Mouse (Mus musculus) splenic B cell, adult 2 months (primary cell): Measurements from ENCODE around the gene Slc48a1.

Source experiments
- DNase-seq: peaks from one replicate; pipeline ENCODE4 v3.0.0-alpha.2; 2011; ENCODE audit warnings: low read depth, low spot score
- H3K27me3 ChIP-seq: 2 replicates; pipeline ENCODE4 v1.6.1; 2012; ENCODE audit warnings: mild to moderate bottlenecking, low read length, moderate library complexity, mixed read lengths; ENCODE audit not compliant: control insufficient read depth, poor library complexity, insufficient read depth, severe bottlenecking
- H3K36me3 ChIP-seq: 2 replicates; pipeline ENCODE4 v1.6.1; 2012; ENCODE audit warnings: mild to moderate bottlenecking, low read length, moderate library complexity, mixed read lengths; ENCODE audit not compliant: control insufficient read depth, poor library complexity, insufficient read depth, severe bottlenecking

Slc48a1 gene

DNA sequence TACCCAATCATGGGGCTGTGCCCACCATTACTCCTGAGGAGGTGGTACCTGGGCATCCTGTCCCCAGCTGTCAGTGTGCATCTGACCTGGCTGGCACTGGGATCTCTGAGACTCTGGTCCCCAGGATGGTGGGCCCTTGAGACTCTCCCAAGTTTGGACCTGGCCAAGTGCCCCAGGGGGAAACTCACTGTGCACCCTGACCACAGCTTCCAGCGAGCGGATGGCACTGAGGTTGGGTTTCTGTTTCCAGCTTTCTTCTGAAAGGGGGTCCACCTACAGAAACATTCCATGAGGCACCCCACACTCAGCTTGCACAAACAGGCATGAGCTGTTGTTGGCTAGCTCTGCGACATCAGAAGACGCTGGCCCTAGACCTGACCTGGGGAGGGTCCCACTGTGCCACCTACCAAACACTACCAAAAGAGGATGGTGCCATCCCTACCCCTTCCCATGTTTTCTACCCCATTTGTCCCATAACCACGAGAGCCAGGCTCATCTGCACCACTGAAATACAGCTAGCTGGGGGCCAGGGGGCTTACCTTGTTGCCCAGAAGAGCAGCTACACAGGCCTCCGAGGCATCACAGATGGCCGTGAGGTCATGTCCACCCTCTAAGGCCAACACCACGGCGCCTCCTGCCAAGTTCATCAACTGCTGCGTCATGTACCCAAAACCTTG is 17.4 kb downstream of the Slc48a1 start:
- no peak for DNase-seq
- H3K36me3 ChIP-seq, result peaks cover 19% of the 10 kb centered on the region
- H3K27me3 ChIP-seq, result no peaks in the 10 kb centered on the region

DNA sequence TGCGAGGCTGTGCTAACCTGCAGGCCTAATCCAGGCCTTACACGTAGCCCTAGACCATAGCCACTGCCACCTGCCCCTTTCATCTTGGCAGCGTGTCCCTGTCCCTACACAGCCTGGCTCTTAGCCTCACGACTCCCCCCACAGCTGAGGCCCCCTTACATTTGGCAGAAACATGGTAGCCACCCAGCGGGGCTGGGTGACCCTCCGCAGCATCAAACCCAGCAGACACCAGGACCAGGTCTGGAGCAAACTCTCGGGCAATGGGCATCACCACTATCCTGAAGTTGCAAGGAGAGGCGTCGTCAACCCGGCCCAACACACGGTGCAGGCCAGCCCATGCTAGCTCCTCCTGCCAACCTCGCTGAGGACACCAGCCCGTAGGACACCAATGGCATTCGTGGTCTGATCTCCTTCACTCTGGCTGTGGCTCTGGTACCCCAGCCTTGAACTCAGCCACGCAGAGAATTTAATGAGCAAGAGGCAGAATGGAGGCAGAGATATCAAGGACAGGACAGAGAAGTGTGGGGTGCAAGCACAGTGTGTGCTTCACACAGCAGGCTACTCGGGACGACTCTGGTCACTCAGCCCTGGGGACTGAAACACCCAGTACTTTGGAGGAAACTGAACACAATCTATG is 18.5 kb downstream of the Slc48a1 start:
- H3K27me3 ChIP-seq, result no peaks in the 10 kb centered on the region
- H3K36me3 ChIP-seq, result peaks cover 24% of the 10 kb centered on the region
- DNase-seq, result no peak

GRCm38 (mm10) chr15:97798134-97798533 is 19.8 kb downstream of the Slc48a1 start:
- H3K27me3 ChIP-seq, result no peaks in the 10 kb centered on the region
- DNase-seq, result no peak
- peaks cover 29% of the 10 kb centered on the region for H3K36me3 ChIP-seq

DNA sequence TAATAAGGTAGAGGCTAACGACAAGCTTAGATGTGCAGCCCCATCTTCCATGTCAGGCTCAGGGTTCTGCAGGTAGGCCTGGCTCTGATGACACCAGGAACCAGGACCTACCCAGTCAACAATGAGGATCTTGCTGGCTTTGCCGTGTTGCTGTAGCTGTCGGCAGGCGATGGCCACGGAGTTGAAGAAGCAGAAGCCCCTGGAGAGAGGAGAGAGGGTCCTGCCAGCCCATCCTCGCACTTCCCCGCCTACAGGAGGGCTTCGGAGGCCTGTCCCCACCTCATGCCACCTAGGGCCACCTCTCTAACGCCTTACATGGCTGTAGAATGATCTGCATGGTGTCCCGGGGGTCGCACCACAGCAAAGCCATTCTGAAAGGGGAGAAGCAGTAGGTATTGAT is 21.1 kb downstream of the Slc48a1 start:
- no peak for DNase-seq
- Histone ChIP-seq H3K36me3 (peaks cover 25% of the 10 kb centered on the region), H3K27me3 (no peaks in the 10 kb centered on the region)

DNA sequence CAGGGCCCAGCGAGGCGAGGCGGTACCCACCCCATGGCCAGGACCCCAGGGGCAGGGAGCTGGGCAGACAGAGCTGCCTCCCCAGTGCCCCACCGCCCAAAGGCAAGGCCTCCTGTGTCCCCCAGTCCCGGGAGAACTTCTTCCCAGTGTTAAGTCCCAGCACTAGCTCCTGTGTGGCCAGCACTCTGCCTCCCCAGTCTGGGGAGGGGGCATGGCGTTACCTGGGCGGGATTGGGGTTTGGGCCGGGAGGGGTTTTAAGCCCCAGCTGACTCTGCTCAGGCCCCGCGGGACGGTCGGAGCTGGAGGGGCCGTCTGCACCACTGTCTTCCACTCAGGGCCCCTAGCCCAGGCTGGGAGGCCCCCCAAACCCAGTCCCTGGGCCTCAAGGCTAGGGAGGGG is 22.5 kb downstream of the Slc48a1 start:
- Histone ChIP-seq H3K36me3 (peaks cover 20% of the 10 kb centered on the region; the same call in 1 of the 2 replicates), H3K27me3 (no peaks in the 10 kb centered on the region)
- DNase-seq, result no peak

DNA sequence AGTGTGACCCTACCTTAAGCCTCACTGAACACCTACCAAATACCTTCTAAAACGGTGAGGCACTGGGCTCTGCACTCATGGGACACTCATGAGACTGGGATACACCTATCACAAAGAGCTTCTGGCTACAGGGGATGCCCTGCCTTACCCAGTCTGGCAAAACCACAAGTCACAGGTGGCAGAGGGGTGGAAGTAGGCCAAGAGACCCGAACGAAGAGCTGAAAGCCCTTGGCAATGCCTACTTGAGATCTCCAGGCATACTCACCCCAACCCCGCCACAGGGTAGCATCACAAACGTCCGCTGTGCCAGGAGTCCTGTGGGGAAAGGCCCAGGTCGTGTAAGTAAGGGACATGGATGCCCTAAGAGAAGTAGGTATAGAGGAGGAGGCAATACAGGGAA is 23.5 kb downstream of the Slc48a1 start:
- DNase-seq, result no peak
- Histone ChIP-seq H3K27me3 (no peaks in the 10 kb centered on the region), H3K36me3 (peaks cover 22% of the 10 kb centered on the region; the same call in 1 of the 2 replicates)

DNA sequence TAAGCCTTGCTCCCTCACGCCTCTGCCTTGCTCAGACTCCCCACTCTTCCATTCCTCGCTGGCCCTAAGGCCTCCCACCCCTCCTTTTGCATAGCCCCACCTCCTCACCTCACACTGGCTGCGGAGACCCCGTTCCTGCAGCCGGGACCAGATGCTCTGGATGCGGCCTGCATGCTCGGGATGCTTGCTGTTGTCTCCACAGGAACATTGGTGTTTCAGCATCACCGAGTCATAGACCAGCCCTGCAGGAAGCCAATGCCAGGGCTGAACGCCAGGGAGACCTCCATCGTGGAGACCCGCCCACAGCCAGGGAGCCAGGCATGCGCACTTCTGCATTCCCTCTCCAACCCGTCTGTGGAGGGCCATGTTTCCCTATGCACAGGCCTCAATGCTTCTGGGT is 24.3 kb downstream of the Slc48a1 start:
- DNase-seq, result no peak
- Histone ChIP-seq H3K27me3 (no peaks in the 10 kb centered on the region), H3K36me3 (peaks cover 21% of the 10 kb centered on the region; the same call in 1 of the 2 replicates)

- Histone ChIP-seq H3K36me3 (peaks cover 5% of the 10 kb centered on the region; the same call in 1 of the 2 replicates), H3K27me3 (no peaks in the 10 kb centered on the region)
- DNase-seq, result no peak
Observed at GRCm38 (mm10) chr15:97807867-97808266, 29.5 kb downstream of the Slc48a1 start.

GRCm38 (mm10) chr15:97808532-97808931 is 30.2 kb downstream of the Slc48a1 start:
- DNase-seq, result no peak
- Histone ChIP-seq H3K36me3 (peaks cover 5% of the 10 kb centered on the region), H3K27me3 (no peaks in the 10 kb centered on the region)

GRCm38 (mm10) chr15:97809206-97809605 is 30.9 kb downstream of the Slc48a1 start:
- H3K36me3 ChIP-seq, result peaks cover 5% of the 10 kb centered on the region
- H3K27me3 ChIP-seq, result no peaks in the 10 kb centered on the region
- DNase-seq, result no peak

DNA sequence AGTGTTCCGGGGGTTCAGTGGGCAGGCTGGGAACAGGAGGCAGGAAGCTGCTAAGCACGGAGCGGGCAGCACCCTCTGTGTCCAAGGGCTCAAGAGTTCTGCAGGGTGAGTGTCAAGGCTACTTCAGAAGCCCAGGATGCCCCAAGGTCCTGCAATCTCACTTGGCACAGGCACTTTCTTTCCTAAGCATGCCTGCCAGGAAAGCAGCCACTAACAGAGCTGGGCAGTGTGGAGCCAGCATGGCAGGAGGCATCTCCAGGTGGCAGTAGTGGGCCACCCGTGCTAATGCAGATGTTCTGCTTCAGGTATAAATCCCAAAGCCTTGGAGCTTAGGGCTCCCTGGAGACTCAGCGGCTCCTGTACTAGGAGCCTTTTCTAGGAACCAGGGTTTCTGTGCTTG is 31.6 kb downstream of the Slc48a1 start:
- peaks cover 5% of the 10 kb centered on the region for H3K36me3 ChIP-seq
- no peaks in the 10 kb centered on the region for H3K27me3 ChIP-seq
- peak; percentile 56 for DNase-seq

DNA sequence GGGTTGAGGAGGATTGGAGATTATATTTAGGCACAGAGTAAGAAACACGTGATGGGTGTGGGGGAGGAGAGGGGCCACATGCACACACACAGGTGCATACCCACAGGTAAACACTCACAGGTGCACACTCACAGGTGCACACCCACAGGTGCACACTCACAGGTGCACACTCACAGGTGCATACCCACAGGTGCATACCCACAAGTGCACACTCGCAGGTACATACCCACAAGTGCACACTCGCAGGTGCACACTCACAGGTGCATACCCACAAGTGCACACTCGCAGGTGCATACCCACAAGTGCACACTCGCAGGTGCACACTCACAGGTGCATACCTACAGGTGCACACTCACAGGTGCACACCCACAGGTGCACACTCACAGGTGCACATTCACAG is 32.1 kb downstream of the Slc48a1 start:
- Histone ChIP-seq H3K36me3 (peaks cover 4% of the 10 kb centered on the region), H3K27me3 (no peaks in the 10 kb centered on the region)
- no peak for DNase-seq

DNA sequence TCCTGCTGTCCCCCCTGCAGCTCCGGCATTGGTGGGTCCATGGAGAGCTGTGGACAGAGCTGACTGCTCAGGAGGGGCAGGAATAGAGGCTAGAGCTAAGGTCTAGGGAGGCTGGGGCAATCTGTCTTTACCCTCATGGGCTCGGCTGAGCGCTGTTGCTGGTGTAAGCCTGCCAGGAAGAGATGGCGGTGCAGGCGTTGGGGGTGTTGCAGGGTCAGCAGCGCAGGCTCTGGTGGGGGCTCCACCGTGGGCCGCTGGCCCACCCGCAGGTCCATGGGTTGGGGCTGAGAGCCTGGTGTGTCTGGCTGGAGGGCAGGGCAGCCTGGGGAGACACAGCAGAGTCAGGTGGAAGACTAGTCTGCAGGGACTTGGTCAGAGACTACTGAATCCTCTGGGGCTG is 33.0 kb downstream of the Slc48a1 start:
- Histone ChIP-seq H3K27me3 (no peaks in the 10 kb centered on the region), H3K36me3 (peaks cover 2% of the 10 kb centered on the region)
- DNase-seq, result no peak

- DNase-seq, result no peak
- Histone ChIP-seq H3K27me3 (no peaks in the 10 kb centered on the region), H3K36me3 (peaks cover 2% of the 10 kb centered on the region)
Observed at GRCm38 (mm10) chr15:97812126-97812525, 33.8 kb downstream of the Slc48a1 start.

- Histone ChIP-seq H3K36me3 (peaks cover 2% of the 10 kb centered on the region), H3K27me3 (no peaks in the 10 kb centered on the region)
- DNase-seq, result no peak
Observed at GRCm38 (mm10) chr15:97812875-97813274, 34.6 kb downstream of the Slc48a1 start.
